Comparison of ENCODE assay signal across 35 mouse cellular contexts in genomic region chr15:101290354-101290753, GRCm38 (mm10). TPM values are rescaled to one million over a fixed set of nuclear protein-coding genes. Genes with fewer than 3 reads are reported as not detected.
"Had no signal": no experiment of that assay in that cellular context is flagged by ENCODE, and none has a peak within 500 bp of the region (broad histone marks: within the 10 kb centered on the region; RNA-seq: fewer than 3 reads in every experiment).

No protein-coding gene starts in this region.

- H3K4me3 ChIP-seq: heart, embryonic 10.5 days; heart, embryonic 12.5 days; heart, embryonic 13.5 days; heart, embryonic 15.5 days; hindbrain, embryonic 10.5 days; hindbrain, embryonic 12.5 days; hindbrain, embryonic 13.5 days; hindbrain, embryonic 15.5 days; intestine, embryonic 15.5 days; kidney, embryonic 15.5 days; layer of hippocampus, adult 2 months had no signal

- DNase-seq: heart, postnatal 10 days; heart, postnatal 14 days; heart, postnatal 36 days; heart, postnatal 4 days; kidney, adult 11 months; kidney, adult 18-20 months; kidney, adult 2 months; kidney, adult 8-10 months; kidney, adult 9 months; kidney, postnatal 10 days; kidney, postnatal 14 days; kidney, postnatal 25 days; kidney, postnatal 36 days; kidney, postnatal 4 days; layer of hippocampus, adult 9-11 months; layer of hippocampus, postnatal 36 days had no signal

- H3K9me3 ChIP-seq: heart, embryonic 10.5 days; heart, embryonic 12.5 days; heart, embryonic 13.5 days; heart, embryonic 15.5 days; hindbrain, embryonic 10.5 days; hindbrain, embryonic 12.5 days; hindbrain, embryonic 13.5 days; hindbrain, embryonic 15.5 days; intestine, embryonic 15.5 days; kidney, embryonic 15.5 days had no signal

- ATAC-seq: hindbrain, embryonic 16.5 days; inflammation-experienced regulatory T-cells, adult 6 months; intestine, embryonic 15.5 days; intestine, embryonic 16.5 days; intestine, postnatal 0 days had no signal

- H3K27me3 ChIP-seq: heart, embryonic 12.5 days; heart, embryonic 13.5 days; heart, embryonic 15.5 days; hindbrain, embryonic 12.5 days; hindbrain, embryonic 13.5 days; hindbrain, embryonic 15.5 days; intestine, embryonic 15.5 days; kidney, embryonic 15.5 days had no signal

RNA-seq across cellular contexts. Expression of gene 6030408B16Rik, which starts 2.7 kb away (rescaled TPM):
- total RNA-seq: hematopoietic stem cell, adult 5-6 weeks; hindbrain, postnatal 0 days; layer of hippocampus, postnatal 10 days had no signal
- polyA plus RNA-seq: hindbrain, embryonic 15.5 days; large intestine, adult 2 months had no signal
